Mouse (Mus musculus) megakaryocyte, embryonic 14.5 days (primary cell): ENCODE results near the gene Kank2. TPM values are rescaled to one million over a fixed set of nuclear protein-coding genes. Genes with fewer than 3 reads are reported as not detected.
"Not testable (repeated sequence)": the region's sequence is repeated elsewhere in the genome, so short reads cannot be mapped to it uniquely, and the experiment has no call there.

Source experiments
- H3K27me3 ChIP-seq: replicated peaks from 2 replicates; pipeline ENCODE3; 2012; ENCODE audit warnings: inconsistent platforms
- H3K36me3 ChIP-seq: replicated peaks from 2 replicates; pipeline ENCODE3; 2012; ENCODE audit warnings: low read length, inconsistent platforms, mixed read lengths
- H3K4me1 ChIP-seq: 2 replicates; pipeline ENCODE4 v1.6.1; 2012; ENCODE audit warnings: inconsistent platforms
- H3K4me3 ChIP-seq: replicated peaks from 2 replicates; pipeline ENCODE3; 2012; ENCODE audit warnings: moderate library complexity, mild to moderate bottlenecking, inconsistent platforms
- H3K9me3 ChIP-seq: 2 replicates; pipeline ENCODE4 v1.6.1; 2012; ENCODE audit warnings: inconsistent platforms
- FLI1 ChIP-seq: IDR thresholded peaks from 2 replicates; pipeline ENCODE4 v1.6.1; 2012; ENCODE audit warnings: low read length, inconsistent platforms, mixed read lengths
- GATA1 ChIP-seq: IDR thresholded peaks from 3 replicates; pipeline ENCODE4 v1.6.1; 2012; ENCODE audit warnings: mixed read lengths, low read length, inconsistent platforms, borderline replicate concordance
- polyA plus RNA-seq: library from polyadenylated mRNA; stranded (reverse); fragments of >175 nt; gene quantifications from 2 replicates; pipeline ENCODE4 v1.2.3, GENCODE M21; 2012; ENCODE audit warnings: low replicate concordance; ENCODE audit not compliant: insufficient read depth

Gene Kank2
- polyA plus RNA-seq, 1 experiment = 0.51 TPM

- Histone ChIP-seq H3K27me3 (peaks cover 70% of the 10 kb centered on the region), H3K4me3 (peak overlapping the region; percentile 94), H3K9me3 (peaks cover 13% of the 10 kb centered on the region), H3K36me3 (peaks cover 17% of the 10 kb centered on the region), H3K4me1 (peaks cover 36% of the 10 kb centered on the region)
- TF ChIP-seq GATA1 = no peak
Measured at GRCm38 (mm10) chr9:21799010-21799350, 436 bp upstream of the Kank2 start.

- Histone ChIP-seq H3K4me3 (peak overlapping the region; percentile 94), H3K4me1 (peaks cover 42% of the 10 kb centered on the region), H3K9me3 (peaks cover 13% of the 10 kb centered on the region), H3K27me3 (peaks cover 66% of the 10 kb centered on the region), H3K36me3 (peaks cover 19% of the 10 kb centered on the region)
- TF ChIP-seq FLI1 = no peak
- TF ChIP-seq GATA1 = no peak
Measured at GRCm38 (mm10) chr9:21797921-21798344, 611 bp downstream of the Kank2 start.

GRCm38 (mm10) chr9:21796919-21797318 lies 1.6 kb downstream of the Kank2 start:
- TF ChIP-seq GATA1 (no peak), FLI1 (no peak)
- H3K27me3 ChIP-seq = peaks cover 59% of the 10 kb centered on the region
- H3K9me3 ChIP-seq = peaks cover 13% of the 10 kb centered on the region
- H3K4me3 ChIP-seq = peak overlapping the region; percentile 62
- peaks cover 19% of the 10 kb centered on the region for H3K36me3 ChIP-seq
- peaks cover 52% of the 10 kb centered on the region for H3K4me1 ChIP-seq

- H3K9me3 ChIP-seq = peaks cover 13% of the 10 kb centered on the region
- TF ChIP-seq FLI1 (no peak), GATA1 (no peak)
- H3K4me3 ChIP-seq = peak overlapping the region; percentile 7
- peaks cover 57% of the 10 kb centered on the region for H3K27me3 ChIP-seq
- H3K36me3 ChIP-seq = peaks cover 19% of the 10 kb centered on the region
- peaks cover 56% of the 10 kb centered on the region for H3K4me1 ChIP-seq
Measured at GRCm38 (mm10) chr9:21796259-21796658, 2.3 kb downstream of the Kank2 start.

GRCm38 (mm10) chr9:21795579-21795978 lies 3.0 kb downstream of the Kank2 start:
- no peak overlapping the region for H3K4me3 ChIP-seq
- H3K4me1 ChIP-seq = peaks cover 56% of the 10 kb centered on the region
- H3K27me3 ChIP-seq = peaks cover 51% of the 10 kb centered on the region
- H3K36me3 ChIP-seq = peaks cover 19% of the 10 kb centered on the region
- H3K9me3 ChIP-seq = peaks cover 13% of the 10 kb centered on the region
- TF ChIP-seq GATA1 = no peak
- TF ChIP-seq FLI1 = no peak

GRCm38 (mm10) chr9:21794925-21795324 lies 3.6 kb downstream of the Kank2 start:
- H3K36me3 ChIP-seq = peaks cover 19% of the 10 kb centered on the region
- H3K4me3 ChIP-seq = no peak overlapping the region
- peaks cover 56% of the 10 kb centered on the region for H3K4me1 ChIP-seq
- TF ChIP-seq GATA1 = no peak
- no peak for TF ChIP-seq FLI1
- peaks cover 13% of the 10 kb centered on the region for H3K9me3 ChIP-seq
- peaks cover 50% of the 10 kb centered on the region for H3K27me3 ChIP-seq

- no peak for TF ChIP-seq GATA1
- TF ChIP-seq FLI1 = no peak
- Histone ChIP-seq H3K4me3 (no peak overlapping the region), H3K4me1 (peaks cover 56% of the 10 kb centered on the region), H3K36me3 (peaks cover 19% of the 10 kb centered on the region), H3K9me3 (peaks cover 13% of the 10 kb centered on the region), H3K27me3 (peaks cover 46% of the 10 kb centered on the region)
Measured at GRCm38 (mm10) chr9:21794344-21794834, 4.2 kb downstream of the Kank2 start.

GRCm38 (mm10) chr9:21793507-21793906 lies 5.0 kb downstream of the Kank2 start:
- Histone ChIP-seq H3K9me3 (peaks cover 13% of the 10 kb centered on the region), H3K4me1 (peaks cover 51% of the 10 kb centered on the region), H3K36me3 (peaks cover 19% of the 10 kb centered on the region), H3K27me3 (peaks cover 39% of the 10 kb centered on the region)
- H3K4me3 ChIP-seq = not testable (repeated sequence)

GRCm38 (mm10) chr9:21792644-21793043 lies 5.9 kb downstream of the Kank2 start:
- H3K36me3 ChIP-seq = peaks cover 19% of the 10 kb centered on the region
- peak overlapping the region; percentile 47 for H3K4me3 ChIP-seq
- peaks cover 42% of the 10 kb centered on the region for H3K4me1 ChIP-seq
- TF ChIP-seq FLI1 (no peak), GATA1 (no peak)
- H3K27me3 ChIP-seq = peaks cover 34% of the 10 kb centered on the region
- H3K9me3 ChIP-seq = peaks cover 13% of the 10 kb centered on the region

GRCm38 (mm10) chr9:21791861-21792260 lies 6.7 kb downstream of the Kank2 start:
- H3K36me3 ChIP-seq = peaks cover 19% of the 10 kb centered on the region
- H3K9me3 ChIP-seq = peaks cover 13% of the 10 kb centered on the region
- peaks cover 38% of the 10 kb centered on the region for H3K4me1 ChIP-seq
- H3K4me3 ChIP-seq = no peak overlapping the region
- TF ChIP-seq GATA1 (no peak), FLI1 (no peak)
- H3K27me3 ChIP-seq = peaks cover 29% of the 10 kb centered on the region

- peaks cover 15% of the 10 kb centered on the region for H3K27me3 ChIP-seq
- H3K9me3 ChIP-seq = no peaks in the 10 kb centered on the region
- no peaks in the 10 kb centered on the region for H3K36me3 ChIP-seq
- peaks cover 20% of the 10 kb centered on the region for H3K4me1 ChIP-seq
- TF ChIP-seq GATA1 = no peak
- no peak overlapping the region for H3K4me3 ChIP-seq
Measured at GRCm38 (mm10) chr9:21788234-21788633, 10.3 kb downstream of the Kank2 start.
